ENCODE assay signal across 14 mouse cellular contexts in genomic region chr19:18831196-18831595, GRCm38 (mm10).
"Had no signal": no experiment of that assay in that cellular context is flagged by ENCODE, and none has a peak within 500 bp of the region (broad histone marks: within the 10 kb centered on the region; RNA-seq: fewer than 3 reads in every experiment).

No protein-coding gene starts in this region.

- H3K9ac ChIP-seq: intestine, embryonic 15.5 days; liver, embryonic 13.5 days; midbrain, embryonic 12.5 days had no signal

- H3K9me3 ChIP-seq: intestine, embryonic 15.5 days; liver, embryonic 13.5 days; midbrain, embryonic 12.5 days had no signal

- H3K4me3 ChIP-seq: intestine, embryonic 15.5 days; liver, embryonic 13.5 days; midbrain, embryonic 12.5 days had no signal

- DNase-seq: kidney, adult 11 months; kidney, adult 9 months; kidney, postnatal 14 days; kidney, postnatal 4 days; liver, embryonic 13.5 days; right cerebral cortex, adult 18-20 months; right cerebral cortex, postnatal 14 days; right cerebral cortex, postnatal 4 days; thymus, adult 2 months; thymus, postnatal 14 days; thymus, postnatal 4 days had no signal

- H3K36me3 ChIP-seq: intestine, embryonic 15.5 days; liver, embryonic 13.5 days; midbrain, embryonic 12.5 days had no signal

- H3K27me3 ChIP-seq: intestine, embryonic 15.5 days; liver, embryonic 13.5 days; midbrain, embryonic 12.5 days had no signal

- H3K4me1 ChIP-seq: intestine, embryonic 15.5 days; liver, embryonic 13.5 days; midbrain, embryonic 12.5 days had no signal

- H3K27ac ChIP-seq: intestine, embryonic 15.5 days; liver, embryonic 13.5 days; midbrain, embryonic 12.5 days; stomach, postnatal 0 days had no signal

- H3K4me2 ChIP-seq: intestine, embryonic 15.5 days; liver, embryonic 13.5 days; midbrain, embryonic 12.5 days had no signal

- ATAC-seq: intestine, embryonic 15.5 days had no signal
